Mouse (Mus musculus): ENCODE data around the gene Psmf1.

DNA sequence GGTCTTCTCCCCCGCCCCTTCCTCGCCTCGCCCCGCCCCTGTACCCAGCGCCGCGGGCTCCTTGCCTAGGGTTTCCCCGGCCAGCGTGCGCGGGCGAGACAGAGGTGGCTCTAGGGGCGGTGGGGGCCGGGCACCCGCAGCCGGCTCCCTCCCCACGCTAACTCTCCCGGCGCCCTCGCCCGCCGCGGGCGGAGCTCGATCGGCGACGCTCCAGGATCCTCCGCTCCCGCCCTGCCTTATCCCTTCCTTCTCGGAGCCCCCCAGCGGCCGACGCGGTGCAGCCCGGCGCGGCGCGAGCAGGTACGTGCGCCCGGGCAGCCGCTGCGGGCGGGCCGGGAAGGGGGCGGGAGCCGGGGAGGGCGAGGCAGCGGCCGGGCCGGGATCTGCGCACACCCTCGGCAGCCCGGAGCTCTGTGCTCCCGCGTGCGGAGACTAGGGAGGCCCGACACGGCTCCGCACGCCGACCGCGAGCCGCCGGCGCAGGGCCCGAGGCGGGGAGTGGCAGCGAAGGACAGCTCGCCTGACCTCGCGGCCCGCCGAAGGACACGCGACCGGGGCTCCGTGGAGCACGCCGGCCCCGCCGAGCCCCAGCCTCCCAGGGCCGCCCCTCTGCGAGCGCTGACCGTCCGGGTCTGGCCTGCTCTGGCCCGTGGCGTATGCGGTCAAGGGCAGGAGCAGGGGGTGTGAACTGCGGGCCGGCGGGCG, 41.7 kb downstream of the Psmf1 start:
- TF ChIP-seq CTCF (IDR thresholded peaks at IDR 0.05; ENCODE audit: extremely low read depth, insufficient read depth, low read length) (no peak), POLR2A (IDR thresholded peaks at IDR 0.05; ENCODE audit: extremely low read depth, insufficient read depth, low read length) (no peak)
